In genomic region chr15:84803685-84804084, GRCm38 (mm10) we compare ENCODE assay signal across 9 mouse cellular contexts. TPM values are rescaled to one million over a fixed set of nuclear protein-coding genes. Genes with fewer than 3 reads are reported as not detected.
A peak's percentile ranks its signal among the peaks of the same experiment; 100 is the strongest.
DNase-seq lines count a peak whose midpoint lies in the region; ATAC-seq and TF ChIP-seq lines count a peak whose summit lies in the region.
"Had no signal": no experiment of that assay in that cellular context is flagged by ENCODE, and none has a peak within 500 bp of the region (broad histone marks: within the 10 kb centered on the region; RNA-seq: fewer than 3 reads in every experiment).

No protein-coding gene starts in this region.

- H3K4me2 ChIP-seq in liver, embryonic 14.5 days (ENCODE audit: low read depth): no peak overlapping the region

- H3K9me3 ChIP-seq in liver, embryonic 14.5 days (ENCODE audit: control insufficient read depth, low read length): no peaks in the 10 kb centered on the region

- H3K4me3 ChIP-seq in liver, embryonic 14.5 days (ENCODE audit: insufficient read depth in 1 of 2, low read depth in 2 of 2, low read length in 2 of 2): no peak overlapping the region

- TF ChIP-seq CTCF in liver, embryonic 14.5 days (IDR thresholded peaks at IDR 0.05; ENCODE audit: low read depth): peak; percentile 75

- H3K4me1 ChIP-seq in liver, embryonic 14.5 days (replicated peaks; ENCODE audit: control insufficient read depth in 2 of 2, insufficient read depth in 2 of 2, low read length in 1 of 2): no peaks in the 10 kb centered on the region

- no peaks in the 10 kb centered on the region for H3K36me3 ChIP-seq in liver, embryonic 14.5 days (replicated peaks; ENCODE audit: control insufficient read depth, insufficient read depth, low read depth)

- H3K27me3 ChIP-seq in liver, embryonic 14.5 days (ENCODE audit: control insufficient read depth, insufficient read depth, low read length): no peaks in the 10 kb centered on the region

- no peak for TF ChIP-seq EP300 in liver, embryonic 14.5 days (IDR thresholded peaks at IDR 0.05; ENCODE audit: low read depth)

- H3K9ac ChIP-seq in liver, embryonic 14.5 days (replicated peaks): no peak overlapping the region

- WGBS in liver, embryonic 14.5 days (ENCODE audit: insufficient replicate concordance): 34% methylated on average over 3 of the region's 3 CpGs

- DNase-seq in ovary, postnatal 10 days (ENCODE audit: low spot score): peak; percentile 10
- DNase-seq in ovary, adult 18-20 months (ENCODE audit: low spot score): no peak
- DNase-seq in adrenal gland, adult (ENCODE audit: inconsistent age in 2 of 2, low spot score in 1 of 2): peak; percentile 62 to 87
- peak; percentile 61 for DNase-seq in embryo, embryonic 10 days (ENCODE audit: low spot score)
- peak; percentile 68 for DNase-seq in kidney, adult 9 months
- DNase-seq in liver, embryonic 14.5 days (ENCODE audit: low read depth in 3 of 3, low spot score in 3 of 3): no peak
- peak; percentile 58 for DNase-seq in right cerebral cortex, postnatal 25 days

- no peak overlapping the region for H3K27ac ChIP-seq in liver, embryonic 14.5 days
- H3K27ac ChIP-seq: macrophage had no signal

- ATAC-seq in liver, embryonic 14.5 days (ENCODE audit: insufficient read depth): no peak
- no peak for ATAC-seq in monocyte, adult 5-6 weeks (replicated peaks; ENCODE audit: insufficient number of reproducible peaks, low FRiP score, low TSS enrichment, poor library complexity, severe bottlenecking)

RNA-seq across cellular contexts. Expression of gene Phf21b, which starts 52.2 kb away (rescaled TPM):
- 0.35 and 0.69 TPM in 2 replicates for polyA plus RNA-seq in liver, embryonic 14.5 days (2012; rRNA removed)
- not detected in 2 replicates for polyA plus RNA-seq in liver, embryonic 14.5 days (2014; fragmentation: Nextera tagmentation; extraction: Ambion mirVana)
- 1.4 to 3.7 TPM (median 2.9 TPM) in 3 replicates for total RNA-seq in monocyte, adult 5-6 weeks (2017)

Comparison
In these comparisons a context has a peak if more than half of its experiments do, and no peak if none do; other contexts are left out.
1. DNase-seq: peak in ovary, postnatal 10 days (single experiment), adrenal gland, adult (2 of 2), embryo, embryonic 10 days (single experiment), kidney, adult 9 months (single experiment) and right cerebral cortex, postnatal 25 days (single experiment); none in ovary, adult 18-20 months (single experiment) and liver, embryonic 14.5 days (0 of 3).